Mouse (Mus musculus) neural tube, embryonic 11.5 days (tissue): ENCODE data around the gene Slc35e2. TPM values are rescaled to one million over a fixed set of nuclear protein-coding genes. Genes with fewer than 3 reads are reported as not detected.
"Not testable (repeated sequence)": the region's sequence is repeated elsewhere in the genome, so short reads cannot be mapped to it uniquely, and the experiment has no call there.

Source experiments
- ATAC-seq: fragments of 200-750 bp; cut with Nextera tagmentation; 2 replicates; pipeline ENCODE4 v1.8.0; 2017; ENCODE audit warnings: moderate number of reproducible peaks, mild to moderate bottlenecking, moderate TSS enrichment, moderate library complexity; ENCODE audit not compliant: insufficient read depth, low FRiP score, low TSS enrichment
- DNase-seq: peaks from one replicate; pipeline ENCODE4 v3.0.0-alpha.2; 2015; ENCODE audit warnings: low spot score
- H3K27ac ChIP-seq: fragments of 300-500 bp; sonication (generic); 2 replicates; pipeline ENCODE4 v1.5.1; 2014; ENCODE audit warnings: low read depth, mild to moderate bottlenecking, low read length
- H3K27me3 ChIP-seq: fragments of 300-500 bp; sonication (generic); 2 replicates; pipeline ENCODE4 v1.6.1; 2014; ENCODE audit warnings: mild to moderate bottlenecking, low read length, mixed read lengths; ENCODE audit not compliant: control insufficient read depth, insufficient read depth
- H3K36me3 ChIP-seq: fragments of 300-500 bp; sonication (generic); 2 replicates; pipeline ENCODE4 v1.6.1; 2014; ENCODE audit warnings: mild to moderate bottlenecking, low read length, moderate library complexity, mixed read lengths; ENCODE audit not compliant: control insufficient read depth, insufficient read depth
- H3K4me1 ChIP-seq: fragments of 300-500 bp; sonication (generic); 2 replicates; pipeline ENCODE4 v1.6.1; 2014; ENCODE audit warnings: low read length, mixed read lengths; ENCODE audit not compliant: control insufficient read depth, insufficient read depth
- H3K4me2 ChIP-seq: fragments of 300-500 bp; sonication (generic); 2 replicates; pipeline ENCODE4 v1.6.1; 2014; ENCODE audit warnings: low read depth, mild to moderate bottlenecking, moderate library complexity
- H3K4me3 ChIP-seq: fragments of 300-500 bp; sonication (generic); 2 replicates; pipeline ENCODE4 v1.5.1; 2014; ENCODE audit warnings: low read depth, low read length
- H3K9ac ChIP-seq: fragments of 300-500 bp; sonication (generic); 2 replicates; pipeline ENCODE4 v1.6.1; 2014; ENCODE audit warnings: mild to moderate bottlenecking, low read length
- H3K9me3 ChIP-seq: fragments of 300-500 bp; sonication (generic); 2 replicates; pipeline ENCODE4 v1.6.1; 2016; ENCODE audit warnings: low read length; ENCODE audit not compliant: control insufficient read depth
- WGBS: fragments of 180-500 bp; shearing (Covaris S2); extraction: QIAGEN DNeasy Blood & Tissue Kit; methylation state at CpG from one replicate; pipeline ENCODE4 v1.1.7; 2014; 5-methylcytosine and 5-hydroxymethylcytosine counted together
- polyA plus RNA-seq: library from polyadenylated mRNA; unstranded; fragments of >200 nt; fragmentation: Nextera tagmentation; extraction: Ambion mirVana; gene quantifications from 2 replicates; pipeline ENCODE4 v1.2.1, GENCODE M21; 2014

The Slc35e2 gene
- polyA plus RNA-seq, 1 experiment from 2014 or later: 18.7 TPM

DNA sequence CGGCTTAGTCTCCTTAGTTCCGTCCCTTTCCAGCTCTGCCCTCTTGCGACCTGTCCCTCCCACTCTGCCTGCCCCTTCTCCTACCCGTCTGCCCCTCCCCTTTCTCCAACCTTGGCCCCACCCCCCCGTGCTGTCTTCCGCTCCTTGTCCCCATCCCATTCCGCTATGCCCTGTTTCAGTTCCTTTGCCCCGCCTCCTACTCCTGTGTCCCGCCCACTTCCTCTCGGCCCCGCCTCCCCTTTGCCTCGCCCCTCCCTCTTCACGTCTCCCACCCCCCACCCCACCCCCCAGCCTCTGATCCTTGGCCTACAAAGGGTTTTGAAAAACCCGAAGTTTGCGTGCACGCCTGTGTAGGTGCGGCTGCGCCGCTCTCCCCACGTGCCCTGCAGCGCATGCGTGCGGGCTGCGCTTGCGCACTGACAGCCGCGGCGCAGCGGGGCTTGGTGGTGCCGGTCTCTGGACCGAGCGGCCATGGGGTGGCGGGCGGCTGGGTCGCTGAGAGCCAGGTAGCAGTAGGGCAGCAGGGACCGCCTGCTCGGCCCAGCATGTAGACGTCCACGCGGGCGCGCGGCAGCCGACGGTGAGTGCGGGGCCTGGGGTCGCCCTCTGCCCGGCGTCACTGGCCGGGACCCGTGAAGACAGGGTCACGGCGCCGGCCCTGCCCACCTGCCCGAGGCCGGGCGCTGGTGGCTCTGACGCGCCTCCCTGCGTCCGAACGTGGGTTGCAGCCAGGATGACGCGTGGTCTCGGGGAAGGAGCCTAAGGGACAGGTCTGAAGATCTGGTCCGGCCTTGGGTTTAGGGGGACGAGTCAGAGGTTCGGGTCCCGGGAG, 37.6 kb upstream of the Slc35e2 start:
- ATAC-seq: peak; percentile 94
- peak overlapping the region; percentile 88 for H3K27ac ChIP-seq

DNA sequence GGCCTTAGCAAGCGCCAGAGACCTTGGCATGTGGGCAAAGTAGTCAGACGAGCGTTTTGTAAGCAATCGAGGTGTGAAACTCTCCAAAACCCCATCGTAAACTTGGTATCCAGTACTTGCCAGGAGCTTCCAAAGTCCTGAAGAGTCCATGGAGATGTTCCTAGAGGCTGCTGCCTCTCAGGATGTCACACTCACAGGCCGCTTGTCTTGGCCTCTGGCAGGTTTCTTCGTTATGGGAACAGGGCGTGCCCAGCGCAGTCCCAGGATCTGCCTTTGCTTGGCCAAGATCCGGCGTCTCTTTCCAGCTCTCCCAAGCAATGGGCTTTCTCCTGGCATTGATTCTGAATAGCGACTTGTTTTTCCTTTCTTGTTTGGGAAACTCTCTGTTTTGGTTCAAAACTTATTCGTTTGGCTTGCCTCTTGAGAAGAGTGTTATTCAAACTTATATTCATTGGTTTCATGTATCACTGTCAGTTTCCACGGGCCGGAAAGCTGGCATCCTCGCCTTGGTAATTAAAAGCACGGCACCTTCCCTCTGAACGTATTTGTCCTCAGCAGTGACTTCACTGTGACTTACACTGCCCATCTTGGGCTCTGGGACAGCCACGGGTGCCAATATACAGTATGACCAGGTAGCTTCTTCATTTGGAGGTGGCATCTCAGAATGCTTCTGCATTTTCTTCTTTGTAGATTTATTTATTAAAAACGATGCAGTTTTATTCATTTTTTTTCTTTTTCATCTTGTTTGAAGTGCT, 36.7 kb upstream of the Slc35e2 start:
- H3K4me2 ChIP-seq: peak overlapping the region; percentile 91
- no peaks in the 10 kb centered on the region for H3K27me3 ChIP-seq
- WGBS: 16% methylated on average over 20 of the region's 20 CpGs
- peak overlapping the region; percentile 78 for H3K9ac ChIP-seq
- DNase-seq (no peak), ATAC-seq (no peak)
- H3K27ac ChIP-seq: peak overlapping the region; percentile 88
- no peaks in the 10 kb centered on the region for H3K9me3 ChIP-seq
- peak overlapping the region; percentile 77 for H3K4me3 ChIP-seq
- no peaks in the 10 kb centered on the region for H3K36me3 ChIP-seq
- peaks cover 16% of the 10 kb centered on the region for H3K4me1 ChIP-seq

More for the DNA sequence above, 37.6 kb upstream of the Slc35e2 start:
- H3K4me3 ChIP-seq: peak overlapping the region; percentile 77
- H3K4me2 ChIP-seq: peak overlapping the region; percentile 91
- under 1% methylated on average over 69 of the region's 69 CpGs for WGBS
- H3K36me3 ChIP-seq: peaks cover 5% of the 10 kb centered on the region
- H3K9me3 ChIP-seq: no peaks in the 10 kb centered on the region
- no peaks in the 10 kb centered on the region for H3K27me3 ChIP-seq
- peak overlapping the region; percentile 78 for H3K9ac ChIP-seq
- peak; percentile 97 for DNase-seq
- peaks cover 16% of the 10 kb centered on the region for H3K4me1 ChIP-seq

DNA sequence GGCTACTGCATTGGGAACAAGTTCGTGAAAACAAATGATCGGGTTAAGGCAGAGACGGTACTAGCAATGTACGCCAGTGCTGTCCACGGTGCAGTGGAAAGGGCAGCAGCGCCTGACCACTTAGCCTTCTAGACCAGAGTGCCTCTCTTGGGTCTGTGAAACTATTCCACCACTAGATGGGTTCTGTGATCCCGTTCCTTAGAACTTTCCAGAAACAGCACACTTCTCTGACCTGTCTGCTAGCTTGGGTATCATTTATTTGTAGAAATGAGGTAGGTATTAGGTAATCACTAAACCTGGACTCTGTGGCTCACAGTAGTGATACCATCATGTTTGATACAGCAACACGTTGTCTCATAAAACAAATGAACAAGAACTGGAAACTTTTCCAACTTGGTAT, 34.7 kb upstream of the Slc35e2 start:
- ATAC-seq (no peak), DNase-seq (no peak)
- 74% methylated on average over 8 of the region's 8 CpGs for WGBS
- Histone ChIP-seq H3K27me3 (no peaks in the 10 kb centered on the region), H3K4me3 (no peak overlapping the region), H3K4me1 (peaks cover 15% of the 10 kb centered on the region), H3K9me3 (no peaks in the 10 kb centered on the region), H3K9ac (no peak overlapping the region), H3K27ac (no peak overlapping the region), H3K36me3 (no peaks in the 10 kb centered on the region), H3K4me2 (no peak overlapping the region)

DNA sequence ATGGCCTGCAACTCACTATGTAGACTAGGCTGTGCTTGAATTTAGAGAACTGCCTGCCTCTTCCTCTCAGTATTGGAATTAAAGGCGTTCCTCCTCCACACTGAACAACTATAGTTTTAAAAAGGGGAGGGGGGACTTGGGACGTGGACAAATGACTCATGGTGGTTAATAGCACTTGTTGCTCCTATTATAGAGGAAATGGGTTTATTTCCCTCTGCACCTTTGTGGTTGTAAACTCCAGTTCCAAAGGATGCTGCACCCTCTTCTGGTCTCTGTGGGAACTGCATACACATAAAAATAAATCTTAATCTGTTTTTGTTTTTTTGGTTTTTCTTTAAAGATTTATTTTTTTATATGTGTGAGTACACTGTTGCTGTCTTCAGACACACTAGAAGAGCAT, 33.0 kb upstream of the Slc35e2 start:
- Histone ChIP-seq H3K27me3 (no peaks in the 10 kb centered on the region), H3K36me3 (no peaks in the 10 kb centered on the region), H3K9me3 (no peaks in the 10 kb centered on the region), H3K4me3 (no peak overlapping the region), H3K4me1 (peaks cover 10% of the 10 kb centered on the region), H3K9ac (no peak overlapping the region), H3K4me2 (no peak overlapping the region), H3K27ac (no peak overlapping the region)
- no peak for ATAC-seq
- DNase-seq: no peak
- 13% methylated on average over 2 of the region's 2 CpGs for WGBS

DNA sequence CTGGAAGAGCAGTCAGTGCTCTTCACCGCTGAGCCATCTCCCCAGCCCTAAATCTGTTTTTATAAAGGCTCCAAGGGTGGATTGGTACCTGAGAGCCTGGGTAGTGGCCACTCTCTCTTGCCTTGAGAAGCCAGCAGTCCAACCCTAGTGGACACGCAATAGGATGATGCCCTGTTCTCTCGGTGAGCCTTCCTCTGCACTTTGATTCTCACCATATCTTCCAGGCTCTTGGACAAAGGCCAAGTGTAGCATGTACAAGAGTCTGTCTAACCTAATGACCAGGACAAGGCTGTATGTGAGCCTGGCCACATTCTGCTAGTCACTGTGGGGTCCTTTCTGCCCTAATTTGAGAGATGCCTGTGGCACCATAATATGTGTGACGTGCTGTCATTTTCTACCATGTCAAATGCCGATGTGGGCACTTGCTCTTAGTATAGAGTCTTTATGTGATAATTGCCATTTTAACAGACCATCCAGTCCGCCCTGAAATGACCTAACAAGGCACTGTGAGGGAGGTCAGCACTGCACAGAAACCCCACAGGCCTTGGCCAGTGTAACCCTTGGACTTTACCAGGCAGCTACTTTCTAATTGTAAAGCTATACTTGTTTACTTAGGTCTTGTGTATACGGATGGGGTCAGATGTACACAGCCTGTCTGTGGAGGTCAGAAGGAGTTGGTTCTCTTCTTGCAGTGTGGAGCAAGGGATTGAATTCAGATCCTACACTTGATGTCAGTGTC, 32.4 kb upstream of the Slc35e2 start:
- no peaks in the 10 kb centered on the region for H3K9me3 ChIP-seq
- H3K4me3 ChIP-seq: no peak overlapping the region
- no peak for DNase-seq
- peaks cover 10% of the 10 kb centered on the region for H3K4me1 ChIP-seq
- H3K4me2 ChIP-seq: no peak overlapping the region
- no peaks in the 10 kb centered on the region for H3K36me3 ChIP-seq
- H3K9ac ChIP-seq: no peak overlapping the region
- no peak overlapping the region for H3K27ac ChIP-seq
- no peak for ATAC-seq
- 89% methylated on average over 7 of the region's 7 CpGs for WGBS
- H3K27me3 ChIP-seq: no peaks in the 10 kb centered on the region

DNA sequence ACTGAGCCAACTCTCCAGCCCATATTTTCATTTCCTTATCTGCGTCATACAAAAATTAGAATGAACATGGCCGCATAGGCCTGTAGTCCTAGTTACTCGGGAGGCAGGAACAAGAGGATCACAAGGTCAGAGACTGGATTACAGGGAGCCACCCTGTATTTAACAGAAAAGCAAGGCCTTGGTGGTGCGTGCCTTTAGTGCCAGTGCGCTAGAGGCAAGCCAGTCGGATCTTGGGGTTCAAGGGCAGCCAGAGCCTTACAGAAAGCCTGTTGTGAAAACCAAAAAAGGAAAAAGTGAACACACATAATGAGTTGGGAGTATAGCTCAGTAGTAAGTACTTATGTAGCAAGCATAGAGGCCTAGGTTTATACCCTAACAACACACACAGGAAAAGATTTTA, 31.4 kb upstream of the Slc35e2 start:
- WGBS: 97% methylated on average over 6 of the region's 6 CpGs

DNA sequence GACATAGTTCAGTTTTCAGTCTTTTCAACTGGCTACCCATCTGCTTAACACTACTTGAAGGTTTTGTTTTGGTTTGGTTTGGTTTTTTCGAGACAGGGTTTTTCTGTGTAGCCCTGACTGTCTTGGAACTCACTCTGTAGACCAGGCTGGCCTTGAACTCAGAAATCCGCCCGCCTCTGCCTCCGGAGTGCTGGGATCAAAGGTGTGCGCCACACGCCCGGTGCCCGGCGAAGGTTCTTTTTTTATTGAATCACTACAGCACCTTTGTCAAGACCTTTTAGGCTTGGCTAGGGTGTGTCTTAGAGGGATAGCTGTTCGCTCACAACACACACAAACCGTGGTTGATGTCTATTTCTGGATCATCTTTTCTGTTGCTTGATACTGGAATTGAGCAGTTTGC, 30.9 kb upstream of the Slc35e2 start:
- not testable (repeated sequence) for ATAC-seq, H3K27ac ChIP-seq, DNase-seq, H3K4me2 ChIP-seq, H3K9me3 ChIP-seq, H3K9ac ChIP-seq, H3K4me1 ChIP-seq, H3K27me3 ChIP-seq, H3K36me3 ChIP-seq, H3K4me3 ChIP-seq
- WGBS: 94% methylated on average over 11 of the region's 11 CpGs

More for the DNA sequence above, 31.4 kb upstream of the Slc35e2 start:
- H3K36me3 ChIP-seq: no peaks in the 10 kb centered on the region
- H3K9me3 ChIP-seq: no peaks in the 10 kb centered on the region
- no peak overlapping the region for H3K4me2 ChIP-seq
- H3K9ac ChIP-seq: no peak overlapping the region
- H3K27me3 ChIP-seq: no peaks in the 10 kb centered on the region
- H3K4me1 ChIP-seq: peaks cover 5% of the 10 kb centered on the region
- no peak for DNase-seq
- no peak for ATAC-seq
- no peak overlapping the region for H3K4me3 ChIP-seq
- no peak overlapping the region for H3K27ac ChIP-seq

DNA sequence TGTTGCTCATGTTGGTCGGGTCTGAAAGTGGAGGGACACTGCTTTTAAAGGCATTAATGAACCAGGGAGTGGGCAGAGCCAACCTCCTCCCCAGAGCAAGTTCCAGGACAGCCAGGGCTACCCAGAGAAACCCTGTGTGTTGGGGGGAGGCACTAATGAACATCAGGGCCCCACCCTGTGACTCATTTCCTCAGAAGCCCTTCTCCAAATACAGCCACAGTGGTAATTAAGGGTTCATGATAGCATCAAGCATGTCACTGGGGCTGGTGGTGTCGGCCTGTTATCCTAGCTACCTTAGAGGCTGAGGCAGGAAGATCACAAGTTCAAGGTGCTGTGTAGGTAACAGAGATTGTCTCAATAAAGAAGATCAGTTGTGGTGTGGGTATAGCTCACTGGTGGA, 29.8 kb upstream of the Slc35e2 start:
- no peaks in the 10 kb centered on the region for H3K9me3 ChIP-seq
- H3K27me3 ChIP-seq: no peaks in the 10 kb centered on the region
- H3K27ac ChIP-seq: no peak overlapping the region
- no peak overlapping the region for H3K4me3 ChIP-seq
- ATAC-seq: no peak
- H3K36me3 ChIP-seq: no peaks in the 10 kb centered on the region
- no peak overlapping the region for H3K9ac ChIP-seq
- H3K4me2 ChIP-seq: no peak overlapping the region
- WGBS: 88% methylated on average over 2 of the region's 2 CpGs
- DNase-seq: no peak
- no peaks in the 10 kb centered on the region for H3K4me1 ChIP-seq
